Mouse (Mus musculus) mouse embryonic stem cell (cell line): ENCODE data around the gene Hoxb4.

ENCODE experiments used
- in situ Hi-C, 2 experiments: fragments of 300-500 bp; cut with MboI; formaldehyde crosslinking; loops; 1 replicate in 1 of 2; 3 replicates in 1 of 2; pipeline ENCODE4 v1.14.3; 2019 to 2020; ENCODE audit warnings: low sequenced_read_pairs in 2 of 2, low pct_unique_long_range_greater_than_20kb in 1 of 2, mixed read lengths in 1 of 2; ENCODE audit not compliant: unreplicated experiment in 1 of 2

The Hoxb4 gene

DNA sequence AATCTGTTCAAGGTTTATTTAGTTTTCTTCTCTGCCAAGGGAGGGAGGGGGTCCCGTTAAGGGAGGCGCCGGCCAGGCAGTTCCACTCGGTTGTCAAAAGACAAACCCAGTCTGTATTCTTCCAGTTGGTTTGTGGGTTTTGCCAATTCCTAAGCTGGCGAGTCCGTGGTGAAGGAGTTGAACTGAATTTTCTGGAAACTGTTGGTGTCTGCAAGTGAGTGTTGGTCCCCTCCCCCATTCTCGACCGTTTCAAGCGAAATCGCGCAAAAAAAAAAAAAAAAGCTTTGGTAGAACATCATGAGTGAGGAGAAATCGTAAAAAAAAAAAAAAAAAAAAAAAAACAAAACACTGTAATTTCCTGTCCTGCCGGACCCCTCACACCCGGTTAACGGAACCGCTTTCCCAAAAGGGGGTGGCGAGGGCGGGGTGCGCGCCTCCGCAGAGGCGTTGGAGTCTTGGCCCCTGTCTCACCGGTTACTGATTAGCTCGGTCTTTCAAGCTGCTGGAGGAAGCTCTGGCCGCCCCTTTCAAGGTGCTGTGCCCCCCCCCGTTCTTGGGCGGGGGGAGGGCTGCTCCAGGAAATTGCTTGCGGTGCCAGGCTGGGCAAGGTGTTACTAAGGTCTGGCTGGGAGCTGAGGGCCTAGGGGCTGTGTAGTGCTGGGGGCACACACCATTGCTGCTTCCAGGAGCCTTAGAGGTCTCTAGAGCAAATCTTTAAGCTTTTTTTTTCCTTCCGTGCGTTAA, 22.8 kb upstream of the Hoxb4 start:
- in situ Hi-C loops = loop anchor here (5.0 kb wide), 1 partner anchor 42 kb away; no protein-coding TSS in a partner anchor

DNA sequence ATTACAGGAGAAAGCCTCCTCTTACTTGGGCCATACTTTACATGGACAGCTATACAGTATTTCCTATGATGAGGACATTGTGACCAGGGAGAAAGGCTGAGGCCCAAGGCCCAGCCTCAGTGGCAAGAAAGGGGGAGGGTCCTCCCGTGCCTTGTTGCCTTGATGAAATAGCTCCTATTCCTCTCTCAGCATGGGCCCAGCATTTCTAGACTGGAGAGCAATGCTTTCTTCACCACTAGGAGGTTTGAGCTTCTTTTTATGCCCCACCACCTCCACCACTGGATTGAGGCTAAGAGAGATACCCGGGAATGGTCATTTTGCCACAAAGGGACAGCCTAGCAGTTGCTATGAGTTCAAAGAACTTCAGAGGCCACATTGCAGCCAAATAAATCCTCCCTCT, 21.1 kb upstream of the Hoxb4 start:
- in situ Hi-C loops = loop anchor here (5.0 kb wide), 1 partner anchor 40 kb away; no protein-coding TSS in a partner anchor

DNA sequence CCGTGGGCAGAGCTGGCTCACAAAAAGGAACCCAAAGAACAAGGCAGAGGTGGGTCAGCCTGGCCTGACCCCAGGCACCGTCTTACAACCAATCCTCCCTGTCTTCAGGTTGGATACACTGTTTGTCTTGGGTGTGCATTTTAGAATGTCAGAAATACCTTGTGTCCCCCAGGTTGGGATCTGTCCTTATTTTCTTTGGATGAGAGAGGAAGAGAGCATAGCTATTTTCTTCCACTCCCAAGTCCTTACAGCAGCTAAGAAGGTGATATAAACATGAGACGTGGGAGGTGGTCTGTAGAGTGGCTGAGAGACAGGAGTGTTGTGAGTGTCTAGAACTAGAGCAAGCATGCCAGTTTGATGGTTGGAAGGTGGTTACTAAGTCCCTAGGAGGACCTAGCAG, 20.6 kb upstream of the Hoxb4 start:
- in situ Hi-C loops = loop anchor here (5.0 kb wide), 1 partner anchor 40 kb away; no protein-coding TSS in a partner anchor

DNA sequence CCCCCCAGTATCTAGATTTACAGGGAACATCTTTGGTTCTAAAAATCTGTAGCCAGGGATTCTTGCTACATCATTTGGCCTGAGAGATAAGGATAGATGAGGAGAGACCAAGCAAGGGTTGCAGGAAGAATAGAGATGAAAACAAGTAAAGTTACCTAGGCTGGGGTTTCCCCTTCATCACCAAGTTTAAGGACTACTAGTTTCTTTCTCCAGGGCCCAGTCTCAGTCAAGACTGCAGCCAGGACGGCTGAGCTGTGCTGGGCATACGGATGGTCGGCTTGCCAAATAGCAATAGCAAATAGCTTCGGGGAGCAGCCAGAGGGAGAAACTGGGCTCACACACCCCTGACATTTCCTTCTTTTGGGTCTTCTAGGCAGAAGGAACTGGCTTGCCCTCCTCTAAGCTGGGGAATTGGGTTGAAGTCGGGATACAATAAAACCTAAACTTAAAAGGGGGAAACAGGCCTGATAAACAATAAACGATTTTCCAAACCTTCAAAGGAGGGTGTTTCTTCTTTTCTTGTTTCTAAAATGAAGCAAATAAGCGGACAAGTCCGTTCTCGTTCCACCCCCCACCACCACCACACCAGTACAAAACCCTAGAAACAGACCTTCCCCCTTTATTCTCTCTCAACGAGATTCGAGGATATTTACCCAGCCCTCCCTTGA, 20.0 kb upstream of the Hoxb4 start:
- in situ Hi-C loops = loop anchor here (5.0 kb wide), 1 partner anchor 39 kb away; no protein-coding TSS in a partner anchor

DNA sequence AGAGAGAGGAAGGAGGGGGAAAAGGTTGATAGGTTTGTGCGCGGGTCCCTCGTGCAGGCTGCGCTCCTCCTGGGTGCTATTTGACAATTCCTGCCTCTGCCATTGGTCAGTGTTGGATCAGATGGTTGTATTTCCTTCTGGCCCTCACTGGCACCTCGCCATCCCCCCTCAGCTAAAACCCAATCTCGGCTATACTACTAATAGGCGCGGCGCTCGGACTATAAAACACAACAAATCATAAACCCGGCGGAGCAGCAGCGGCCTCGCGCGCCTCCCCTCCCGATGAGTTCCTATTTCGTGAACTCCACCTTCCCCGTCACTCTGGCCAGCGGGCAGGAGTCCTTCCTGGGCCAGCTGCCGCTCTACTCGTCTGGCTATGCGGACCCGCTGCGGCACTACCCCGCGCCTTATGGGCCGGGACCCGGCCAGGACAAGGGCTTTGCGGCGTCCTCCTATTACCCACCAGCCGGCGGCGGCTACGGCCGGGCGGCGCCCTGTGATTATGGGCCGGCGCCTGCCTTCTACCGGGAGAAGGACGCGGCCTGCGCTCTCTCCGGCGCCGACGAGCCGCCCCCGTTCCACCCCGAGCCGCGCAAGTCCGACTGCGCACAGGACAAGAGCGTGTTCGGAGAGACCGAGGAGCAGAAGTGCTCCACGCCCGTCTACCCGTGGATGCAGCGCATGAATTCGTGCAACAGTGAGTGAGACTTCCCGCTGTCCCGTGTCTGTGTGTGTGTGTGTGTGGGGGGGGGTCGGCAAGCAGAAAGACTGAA, 19.0 kb upstream of the Hoxb4 start:
- in situ Hi-C loops = loop anchor here (5.0 kb wide), 1 partner anchor 38 kb away; no protein-coding TSS in a partner anchor

DNA sequence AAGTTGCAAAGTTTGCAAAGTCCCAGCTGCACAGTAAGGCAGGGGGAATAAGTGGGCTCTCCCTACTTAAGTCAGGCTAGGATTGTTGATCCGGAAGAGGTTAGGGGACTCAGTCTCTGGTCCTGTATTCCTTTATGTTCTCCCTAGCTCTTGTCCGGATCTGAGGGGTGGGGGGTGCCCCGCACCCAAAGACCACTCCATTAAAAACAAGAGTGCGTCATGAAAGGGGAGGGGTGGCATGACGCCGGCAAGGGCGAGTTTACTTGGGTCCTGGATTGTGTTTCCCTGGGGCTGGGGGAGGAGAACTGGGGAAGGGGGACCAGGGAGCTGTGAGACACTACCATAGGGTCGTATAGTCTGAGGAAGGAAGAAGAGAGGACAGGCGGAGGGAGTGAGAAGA, 18.3 kb upstream of the Hoxb4 start:
- in situ Hi-C loops = loop anchor here (5.0 to 25.0 kb wide), 3 partner anchors 38 to 563 kb away; no protein-coding TSS in a partner anchor

DNA sequence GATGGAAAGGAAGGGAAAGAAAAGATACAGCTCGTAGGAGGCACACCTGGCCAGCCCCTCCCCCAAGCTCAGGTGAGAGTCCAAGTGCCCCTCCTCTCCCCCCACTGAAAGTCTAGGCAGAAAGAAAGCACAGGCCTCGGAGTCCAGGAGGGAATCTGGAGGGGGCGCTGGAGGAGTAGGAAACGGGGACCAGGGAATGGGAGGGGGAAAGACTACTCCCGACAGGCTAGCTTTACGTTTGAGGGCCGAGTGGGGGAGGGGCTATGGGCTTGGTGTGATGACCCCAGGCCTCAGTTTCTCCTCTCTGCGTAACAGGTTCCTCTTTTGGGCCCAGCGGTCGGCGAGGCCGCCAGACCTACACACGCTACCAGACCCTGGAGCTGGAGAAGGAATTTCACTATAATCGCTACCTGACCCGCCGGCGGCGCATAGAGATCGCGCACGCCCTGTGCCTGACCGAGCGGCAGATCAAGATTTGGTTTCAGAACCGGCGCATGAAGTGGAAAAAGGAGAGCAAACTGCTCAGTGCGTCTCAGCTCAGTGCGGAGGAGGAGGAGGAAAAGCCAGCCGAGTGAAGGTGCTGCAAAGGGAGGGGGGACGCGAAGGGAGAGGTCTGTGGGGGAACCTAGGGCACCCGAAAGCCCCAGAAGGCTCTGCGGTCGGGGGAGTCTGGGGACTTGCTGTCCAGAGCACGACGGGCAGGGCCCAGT, 17.6 kb upstream of the Hoxb4 start:
- in situ Hi-C loops = loop anchor here (10.0 to 25.0 kb wide), 2 partner anchors 254 to 562 kb away; no protein-coding TSS in a partner anchor

DNA sequence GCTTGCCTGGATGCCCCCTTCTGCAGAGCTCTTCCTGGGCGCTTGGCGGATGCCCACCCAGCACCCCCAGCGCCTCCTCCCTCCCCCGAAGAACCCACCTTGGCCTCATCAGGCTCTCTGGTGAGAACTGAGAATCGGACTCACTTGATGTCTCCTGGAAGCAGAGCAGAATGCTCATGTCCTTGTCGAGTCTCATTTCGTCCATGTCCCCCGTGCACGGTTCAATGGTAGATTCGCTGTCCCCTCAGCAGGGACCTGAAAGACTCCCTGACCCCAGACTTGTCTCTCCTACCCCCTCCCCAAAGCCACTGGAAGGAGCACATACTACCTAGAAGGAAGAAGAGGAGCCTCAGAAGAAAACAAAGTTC, 17.0 kb upstream of the Hoxb4 start:
- in situ Hi-C loops = loop anchor here (10.0 to 25.0 kb wide), 2 partner anchors 254 to 561 kb away; no protein-coding TSS in a partner anchor

DNA sequence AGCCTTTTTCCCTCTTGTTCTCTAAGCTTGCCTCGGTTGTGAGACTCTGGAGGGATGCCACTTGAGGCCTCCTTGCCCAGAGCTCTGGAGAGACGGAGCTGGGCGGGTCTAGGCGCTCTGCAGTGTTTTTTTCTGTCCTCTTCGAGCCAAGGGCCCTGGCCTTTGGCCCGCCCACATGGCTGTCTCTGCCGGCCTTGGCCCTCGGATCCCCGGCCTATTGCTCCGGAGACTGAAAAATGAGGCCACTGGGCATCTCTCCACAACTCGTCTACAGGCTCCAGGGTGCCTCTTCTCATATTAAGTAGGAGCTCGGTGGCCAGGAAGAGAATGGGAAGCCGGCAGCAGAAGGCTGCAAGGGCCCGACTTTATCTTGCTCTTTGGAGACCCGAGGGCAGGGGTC, 16.2 kb upstream of the Hoxb4 start:
- in situ Hi-C loops = loop anchor here (10.0 to 25.0 kb wide), 2 partner anchors 253 to 560 kb away; no protein-coding TSS in a partner anchor

DNA sequence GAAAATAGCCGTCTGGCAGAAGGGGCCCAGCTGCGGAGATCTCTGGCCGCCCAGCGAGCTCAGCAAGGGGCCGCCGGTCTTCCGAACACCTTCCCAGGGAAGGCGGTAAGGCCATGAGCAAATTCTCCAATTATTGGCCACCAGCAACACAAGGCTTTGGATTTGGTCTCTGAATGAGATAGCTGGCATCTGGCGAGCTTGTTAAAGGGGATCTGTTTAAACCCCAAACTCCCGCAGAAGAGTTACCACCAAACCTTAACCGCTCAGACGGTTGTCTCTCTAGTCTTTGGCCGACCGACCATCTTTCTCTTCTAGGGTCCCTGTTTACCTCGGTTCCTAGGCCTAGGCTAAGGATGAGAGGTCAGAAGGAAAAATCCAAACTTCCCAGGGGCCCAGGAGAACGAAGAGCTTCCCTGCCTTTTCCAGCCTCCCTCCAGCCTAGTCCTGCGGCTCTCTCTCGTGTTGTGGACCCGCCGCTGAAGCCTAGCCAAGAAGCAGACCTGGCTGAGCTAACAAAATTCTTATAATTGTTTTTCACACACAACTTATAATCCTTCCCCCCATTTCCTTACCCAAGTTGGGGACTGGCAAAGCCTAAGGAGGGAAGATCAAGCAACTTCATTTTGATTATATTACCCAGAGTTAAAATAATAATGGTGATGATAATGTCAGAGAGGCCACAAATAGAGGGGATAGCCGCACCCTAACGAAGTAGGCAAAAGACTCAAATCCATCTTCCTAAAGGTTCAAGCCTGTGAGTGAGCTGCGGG, 15.5 kb upstream of the Hoxb4 start:
- in situ Hi-C loops = loop anchor here (10.0 to 25.0 kb wide), 2 partner anchors 252 to 560 kb away; no protein-coding TSS in a partner anchor

DNA sequence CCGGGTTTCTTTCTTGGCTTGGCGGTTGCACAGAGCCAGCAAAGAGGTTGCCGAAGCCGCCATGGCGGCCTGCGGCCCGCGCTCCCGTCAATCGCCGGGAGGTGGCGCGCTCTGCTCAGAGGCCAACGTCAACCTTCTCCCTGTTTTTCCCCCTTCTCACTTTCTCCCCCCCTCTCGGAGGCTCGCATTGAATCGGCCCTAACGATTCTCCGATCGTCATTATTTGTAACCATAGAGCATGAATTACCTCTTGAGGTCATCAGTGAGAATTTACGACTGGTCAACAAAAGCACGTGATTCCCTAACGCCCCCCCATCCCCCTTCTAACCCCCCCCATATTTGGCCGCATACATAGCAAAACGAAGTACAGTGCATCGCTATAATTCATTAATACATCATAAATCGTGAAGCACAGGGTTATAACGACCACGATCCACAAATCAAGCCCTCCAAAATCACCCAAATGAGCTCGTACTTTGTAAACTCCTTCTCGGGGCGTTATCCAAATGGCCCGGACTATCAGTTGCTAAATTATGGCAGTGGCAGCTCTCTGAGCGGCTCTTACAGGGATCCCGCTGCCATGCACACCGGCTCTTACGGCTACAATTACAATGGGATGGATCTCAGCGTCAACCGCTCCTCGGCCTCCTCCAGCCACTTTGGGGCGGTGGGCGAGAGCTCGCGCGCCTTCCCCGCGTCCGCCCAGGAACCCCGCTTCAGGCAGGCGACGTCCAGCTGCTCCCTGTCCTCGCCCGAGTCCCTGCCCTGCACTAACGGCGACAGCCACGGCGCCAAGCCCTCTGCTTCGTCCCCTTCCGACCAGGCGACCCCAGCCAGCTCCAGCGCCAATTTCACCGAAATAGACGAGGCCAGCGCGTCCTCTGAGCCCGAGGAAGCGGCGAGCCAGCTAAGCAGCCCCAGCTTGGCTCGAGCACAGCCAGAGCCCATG, 14.6 kb upstream of the Hoxb4 start, which contains the start of gene Hoxb5:
Gene Hoxb5 (plus strand): TSS at position 186 of the 949 bp plus-strand sequence.
- in situ Hi-C loops = loop anchor here (10.0 to 25.0 kb wide), 2 partner anchors 251 to 559 kb away; no protein-coding TSS in a partner anchor

DNA sequence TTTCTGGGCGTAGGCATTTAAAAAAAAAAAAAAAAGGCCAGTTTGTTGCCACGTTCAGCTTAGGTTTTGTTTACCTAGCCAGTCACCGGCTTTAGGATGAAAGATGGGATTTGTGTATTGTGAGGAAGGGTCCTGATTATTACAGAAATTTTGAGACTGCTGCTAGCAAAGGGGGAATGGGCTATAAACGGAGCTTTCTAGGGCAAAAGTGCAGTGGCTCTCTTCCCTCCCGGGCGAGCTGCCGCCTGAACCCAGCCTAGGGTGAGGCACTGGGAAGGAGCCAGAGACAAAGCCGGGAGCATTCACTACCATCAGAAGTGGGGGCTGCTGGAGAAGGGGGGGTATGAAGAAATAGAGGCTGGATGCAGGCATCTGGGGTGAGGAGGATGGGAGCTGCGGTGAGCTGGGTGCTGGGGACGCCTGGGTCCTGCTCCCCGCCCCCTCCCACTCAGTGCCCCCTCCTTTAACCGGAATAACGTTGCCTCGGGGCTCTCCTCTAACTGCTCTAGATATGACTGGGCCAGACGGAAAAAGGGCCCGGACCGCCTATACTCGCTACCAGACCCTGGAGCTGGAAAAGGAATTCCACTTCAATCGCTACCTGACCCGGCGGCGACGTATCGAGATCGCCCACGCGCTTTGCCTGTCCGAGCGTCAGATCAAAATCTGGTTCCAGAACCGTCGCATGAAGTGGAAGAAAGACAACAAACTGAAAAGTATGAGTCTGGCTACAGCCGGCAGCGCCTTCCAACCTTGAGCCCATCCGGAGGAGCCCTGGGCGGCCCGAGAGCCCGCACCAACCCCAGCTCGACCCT, 13.5 kb upstream of the Hoxb4 start:
- in situ Hi-C loops = loop anchor here (5.0 to 25.0 kb wide), 3 partner anchors 108 to 558 kb away; no protein-coding TSS in a partner anchor

DNA sequence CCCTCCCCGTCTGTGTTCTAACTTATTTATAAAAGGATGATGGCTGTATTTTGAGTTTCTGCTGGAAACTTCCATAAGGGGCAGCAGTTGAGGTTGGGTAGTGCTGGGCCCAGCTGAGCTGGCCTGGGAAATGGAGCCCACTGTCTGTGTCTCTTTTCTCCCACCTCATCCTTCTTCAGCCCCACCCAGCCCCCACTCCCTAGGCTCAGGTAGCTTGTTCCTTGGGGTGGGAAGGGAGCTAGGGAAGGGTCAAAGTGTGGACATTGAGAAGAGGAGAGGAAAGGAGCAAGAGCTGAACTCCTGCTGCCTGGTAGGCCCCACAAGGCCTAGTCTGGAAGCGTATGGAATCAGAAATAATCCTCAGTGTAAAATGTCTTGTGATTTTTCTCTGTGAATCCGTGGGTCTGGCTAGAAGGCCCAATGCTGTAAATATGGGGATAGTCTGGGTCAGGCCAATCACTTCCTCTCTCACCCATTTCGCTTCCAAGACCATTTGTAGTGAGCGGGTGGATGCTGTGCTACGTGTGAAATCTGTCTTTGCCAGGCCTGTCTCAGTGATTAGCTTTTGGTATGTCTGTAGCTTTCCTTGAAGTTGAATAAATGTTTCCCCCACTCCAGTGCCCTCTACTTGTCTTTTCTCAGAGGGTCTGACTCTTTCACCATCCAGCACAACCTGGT, 12.4 kb upstream of the Hoxb4 start:
- in situ Hi-C loops = loop anchor here (5.0 to 25.0 kb wide), 3 partner anchors 107 to 557 kb away; no protein-coding TSS in a partner anchor

DNA sequence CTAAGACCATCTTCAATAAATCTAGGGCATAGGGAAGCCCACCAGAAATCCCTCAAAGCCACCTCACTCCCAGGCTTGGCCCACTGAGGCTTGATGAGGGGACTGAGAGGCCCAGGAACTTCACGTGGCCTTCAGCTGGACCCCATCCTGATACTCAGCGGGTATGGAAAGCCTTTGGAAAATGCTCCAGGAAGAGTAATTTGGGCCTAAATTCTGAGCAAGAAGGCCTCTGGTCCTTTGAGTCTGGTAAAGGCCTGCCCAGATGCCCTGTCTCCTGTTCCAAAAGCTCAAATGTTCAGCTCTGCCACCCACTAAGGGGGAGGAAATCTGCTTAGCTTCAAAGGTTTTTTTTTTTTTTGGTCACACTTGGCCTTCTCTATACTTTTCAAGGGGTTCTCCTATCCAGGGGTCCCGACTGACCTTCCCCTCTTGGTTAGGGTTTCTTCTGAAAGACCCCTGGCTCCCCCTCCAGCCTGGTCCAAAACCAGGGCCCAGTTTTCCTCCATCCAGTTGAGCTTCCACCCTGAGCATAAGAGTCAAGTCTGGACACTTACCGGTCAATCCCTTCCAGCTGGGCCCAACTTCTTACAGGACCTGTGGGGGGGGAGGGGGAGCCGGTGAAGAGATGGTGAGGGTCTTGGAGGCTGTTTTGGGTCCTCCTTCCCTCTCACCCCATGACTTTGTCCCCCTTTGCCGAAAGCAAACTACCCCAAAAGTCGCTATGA, 11.7 kb upstream of the Hoxb4 start:
- in situ Hi-C loops = loop anchor here (5.0 to 25.0 kb wide), 3 partner anchors 106 to 556 kb away; no protein-coding TSS in a partner anchor
